Mouse (Mus musculus) layer of hippocampus, adult 6 months (tissue): ENCODE results near the gene Rac3. TPM values are rescaled to one million over a fixed set of nuclear protein-coding genes. Genes with fewer than 3 reads are reported as not detected.

ENCODE experiments used
- long read RNA-seq, 2 experiments: library from polyadenylated mRNA; unstranded; transcript quantifications; one replicate each; pipeline ENCODE4 v2.0.0; 2019 to 2020
- polyA plus RNA-seq: library from polyadenylated mRNA; unstranded; fragments of <200 nt; fragmentation: Nextera tagmentation; gene quantifications from 2 replicates; pipeline ENCODE4 v1.2.3, GENCODE M21; 2021

Rac3 gene
- 40.8 and 52.4 TPM in 2 replicates for polyA plus RNA-seq
- long read RNA-seq, experiment 1, transcript Rac3-201 (6 exons, 1,076 nt) = major isoform, 39 of 40 reads
- long read RNA-seq, experiment 1, partial matches to known transcripts = 0 of 40 reads
- long read RNA-seq, experiment 1, other reads (novel, unspliced or antisense) = 0 of 40 reads
- long read RNA-seq, experiment 2, transcript Rac3-201 (6 exons, 1,076 nt) = major isoform, 13 of 19 reads
- long read RNA-seq, experiment 2, partial matches to known transcripts = 0 of 19 reads
- long read RNA-seq, experiment 2, other reads (novel, unspliced or antisense) = 4 of 19 reads

DNA sequence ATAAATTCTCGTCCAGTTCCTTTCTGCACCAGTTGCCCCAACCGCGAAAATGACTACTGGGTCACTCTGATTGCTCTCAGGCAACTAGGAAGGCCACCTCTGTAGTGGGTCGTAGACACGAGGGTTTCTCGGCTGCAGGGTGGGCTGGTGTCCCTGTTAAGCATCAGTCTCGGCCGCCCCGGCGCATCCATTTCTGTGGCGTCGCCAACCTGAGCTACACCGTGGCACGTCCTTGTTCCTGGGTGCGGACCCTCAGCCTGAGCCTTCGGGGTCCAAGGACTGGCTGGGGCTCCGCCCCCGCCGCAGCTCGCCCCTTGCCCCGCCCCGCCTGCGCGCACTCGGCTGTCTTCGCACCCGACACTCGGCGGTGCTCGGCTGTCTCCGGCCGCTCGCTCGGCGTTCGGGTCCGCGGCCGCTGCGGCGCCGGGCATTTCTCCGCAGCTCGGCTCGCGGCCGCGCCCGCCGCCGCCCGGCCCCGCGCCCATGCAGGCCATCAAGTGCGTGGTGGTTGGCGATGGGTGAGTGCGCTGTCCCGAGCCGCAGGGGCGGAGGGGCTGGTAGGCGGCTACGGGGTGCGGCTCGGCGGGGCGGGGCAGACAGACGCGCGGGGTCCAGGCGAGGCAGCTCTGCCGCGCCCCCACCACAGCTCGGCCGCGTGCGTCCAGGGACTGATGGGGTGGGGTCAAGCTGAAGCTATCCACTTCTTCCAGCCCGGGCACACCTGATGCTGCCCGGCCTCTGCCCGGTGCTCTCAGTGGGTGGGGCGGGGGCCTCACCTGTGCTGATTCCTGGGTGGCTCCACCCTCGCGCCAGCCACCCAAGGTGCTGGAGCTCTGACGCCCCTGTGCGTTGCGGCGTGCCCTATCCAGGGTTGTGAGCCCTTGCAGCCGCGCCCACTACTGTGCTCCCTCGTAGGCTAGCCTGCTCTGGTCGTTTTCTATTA is at the start of gene Rac3:
Gene Rac3 (plus strand): TSS at position 347 of the 943 bp plus-strand sequence.

GRCm38 (mm10) chr11:120672687-120673593 is 48.3 kb upstream of the Rac3 start, which contains the start of gene Aspscr1:
TSS of gene Aspscr1 (plus strand) at chr11:120672973.

DNA sequence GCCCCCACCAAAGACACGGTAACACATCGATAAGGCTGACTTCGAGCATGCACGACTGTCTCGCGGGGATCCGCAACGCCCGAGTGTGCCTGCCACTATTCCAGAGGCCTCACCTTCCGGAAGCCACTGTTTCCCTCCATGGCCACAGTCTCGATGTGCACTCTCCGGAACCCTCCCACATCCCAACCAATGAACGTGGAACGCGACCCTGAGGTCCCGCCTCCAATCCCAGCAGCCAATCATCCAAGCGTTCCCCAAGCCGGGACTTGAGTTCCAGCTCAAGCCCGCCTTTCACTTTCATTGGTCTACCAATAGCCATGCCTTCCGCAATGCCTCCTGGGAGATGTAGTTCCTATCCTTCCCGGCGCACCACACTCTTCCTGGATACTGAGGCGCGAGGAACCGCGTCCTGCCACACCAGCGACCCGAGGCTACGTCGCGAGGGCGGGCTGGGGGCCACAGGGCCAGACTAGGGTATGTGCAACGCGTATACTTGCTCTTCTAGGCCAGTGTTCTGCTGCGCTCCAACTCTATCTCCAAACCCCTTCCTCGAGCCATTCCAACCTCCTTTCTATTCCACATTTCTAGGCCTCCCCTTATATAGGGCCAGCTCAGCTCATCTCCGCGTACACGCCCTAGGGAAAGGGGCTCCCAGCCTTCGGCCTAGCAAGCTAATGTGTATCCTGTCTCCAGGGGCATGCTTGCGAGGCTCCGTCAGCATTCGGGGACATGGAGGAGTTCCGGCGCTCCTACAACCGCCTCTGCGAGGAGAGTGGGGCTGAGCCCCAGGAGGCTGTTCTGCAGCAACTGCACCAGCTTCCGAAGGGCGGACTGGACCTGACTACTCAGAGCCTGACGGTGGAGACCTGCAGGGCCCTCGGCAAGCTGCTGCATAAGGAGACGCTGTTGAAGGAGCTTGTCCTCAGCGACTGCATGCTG is 7.4 kb upstream of the Rac3 start, which contains the start of the genes Cenpx and Lrrc45:
Gene Cenpx (minus strand): TSS at position 159 of the 939 bp plus-strand sequence.
Gene Lrrc45 (plus strand): TSS at position 346 of the 939 bp plus-strand sequence.

DNA sequence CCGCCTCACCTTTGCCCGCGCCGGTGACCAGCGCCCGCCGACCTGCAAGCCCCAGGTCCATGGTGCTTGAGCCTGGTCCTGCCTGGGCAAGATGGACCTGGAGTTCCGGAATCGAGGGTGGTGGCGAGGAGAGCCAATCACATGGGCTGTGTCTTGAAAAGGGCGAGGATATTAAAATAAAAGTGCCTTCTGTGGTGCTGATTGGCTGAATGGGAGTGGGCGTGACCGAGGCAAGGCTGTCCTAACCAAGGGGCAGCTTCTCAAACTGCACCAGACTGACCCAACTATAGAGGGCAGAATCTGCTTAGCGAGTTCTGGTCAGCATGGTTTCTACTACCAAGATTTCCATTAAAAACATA is 5.9 kb downstream of the Rac3 start, which contains the start of gene Dcxr:
Gene Dcxr (minus strand): TSS at position 113 of the 359 bp plus-strand sequence.

GRCm38 (mm10) chr11:120731858-120732680 is 10.8 kb downstream of the Rac3 start, which contains the start of gene Cbr2:
TSS of gene Cbr2 (minus strand) at chr11:120732114.

GRCm38 (mm10) chr11:120762672-120763041 is 41.4 kb downstream of the Rac3 start, which contains the start of gene Hmga1b:
TSS of gene Hmga1b (plus strand) at chr11:120762794.

Other genes with a start within 250 kb of the Rac3 start
- gene Mrpl12, start 236.9 kb upstream of the Rac3 start, polyA plus RNA-seq = 104 and 110 TPM in 2 replicates
- 13.3 and 13.5 TPM in 2 replicates for gene Slc25a10, start 229.6 kb upstream of the Rac3 start, polyA plus RNA-seq
- 0.06 TPM in 1 of 2 replicates, not detected in the other for gene Gcgr, start 190.8 kb upstream of the Rac3 start, polyA plus RNA-seq
- gene Mcrip1, start 171.7 kb upstream of the Rac3 start, polyA plus RNA-seq = 224 and 238 TPM in 2 replicates
- gene Ppp1r27, start 170.3 kb upstream of the Rac3 start, polyA plus RNA-seq = not detected in 2 replicates
- 126 and 135 TPM in 2 replicates for gene P4hb, start 148.2 kb upstream of the Rac3 start, polyA plus RNA-seq
- gene Arhgdia, start 139.8 kb upstream of the Rac3 start, polyA plus RNA-seq = 199 and 207 TPM in 2 replicates
- 8.1 and 9.0 TPM in 2 replicates for gene Alyref, start 123.1 kb upstream of the Rac3 start, polyA plus RNA-seq
- 89.9 and 107 TPM in 2 replicates for gene Anapc11, start 123.0 kb upstream of the Rac3 start, polyA plus RNA-seq
- gene Npb, start 113.0 kb upstream of the Rac3 start, polyA plus RNA-seq = 2.9 and 3.2 TPM in 2 replicates
- gene Pcyt2, start 103.5 kb upstream of the Rac3 start, polyA plus RNA-seq = 107 and 110 TPM in 2 replicates
- gene Sirt7, start 96.2 kb upstream of the Rac3 start, polyA plus RNA-seq = 18.0 and 18.2 TPM in 2 replicates
- gene Mafg, start 87.9 kb upstream of the Rac3 start, polyA plus RNA-seq = 12.7 and 13.4 TPM in 2 replicates
- 3.6 and 4.8 TPM in 2 replicates for gene Pycr1, start 77.7 kb upstream of the Rac3 start, polyA plus RNA-seq
- gene Myadml2, start 73.3 kb upstream of the Rac3 start, polyA plus RNA-seq = 3.6 and 4.0 TPM in 2 replicates
- 0.49 and 1.1 TPM in 2 replicates for gene Notum, start 60.3 kb upstream of the Rac3 start, polyA plus RNA-seq
- gene Aspscr1, start 48.5 kb upstream of the Rac3 start, polyA plus RNA-seq = 44.3 and 52.2 TPM in 2 replicates
- gene Cenpx, start 7.7 kb upstream of the Rac3 start, polyA plus RNA-seq = 64.8 and 72.5 TPM in 2 replicates
- gene Lrrc45, start 7.5 kb upstream of the Rac3 start, polyA plus RNA-seq = 5.4 and 6.0 TPM in 2 replicates
- 31.5 TPM in 2 replicates for gene Dcxr, start 5.8 kb downstream of the Rac3 start, polyA plus RNA-seq
- gene Cbr2, start 10.6 kb downstream of the Rac3 start, polyA plus RNA-seq = 0.85 and 1.5 TPM in 2 replicates
- gene Hmga1b, start 41.3 kb downstream of the Rac3 start, polyA plus RNA-seq = 0.48 and 1.6 TPM in 2 replicates
- gene Rfng, start 62.7 kb downstream of the Rac3 start, polyA plus RNA-seq = 47.1 and 63.6 TPM in 2 replicates
- 257 and 261 TPM in 2 replicates for gene Gps1, start 62.8 kb downstream of the Rac3 start, polyA plus RNA-seq
- 35.9 and 39.6 TPM in 2 replicates for gene Dus1l, start 74.9 kb downstream of the Rac3 start, polyA plus RNA-seq
- 45.4 and 45.9 TPM in 2 replicates for gene Fasn, start 103.1 kb downstream of the Rac3 start, polyA plus RNA-seq
- 1.2 and 1.5 TPM in 2 replicates for gene Ccdc57, start 211.4 kb downstream of the Rac3 start, polyA plus RNA-seq
- 1.4 and 2.1 TPM in 2 replicates for gene Slc16a3, start 227.0 kb downstream of the Rac3 start, polyA plus RNA-seq